Mouse (Mus musculus) heart, adult 2 months (tissue): Measurements from ENCODE around the gene Setd7.

Experiments
- CTCF ChIP-seq: fragments of 200-600 bp; IDR thresholded peaks from 2 replicates; pipeline ENCODE4 v1.8.1; 2022; ENCODE audit warnings: antibody characterized with exemption, mild to moderate bottlenecking, moderate library complexity
- EP300 ChIP-seq: fragments of 200-500 bp; IDR thresholded peaks from 2 replicates; pipeline ENCODE4 v1.6.1; 2011; ENCODE audit warnings: low read depth, low read length, control low read depth; ENCODE audit not compliant: insufficient read depth
- POLR2A ChIP-seq: fragments of 200-500 bp; IDR thresholded peaks from 2 replicates; pipeline ENCODE4 v1.6.1; 2011; ENCODE audit warnings: mild to moderate bottlenecking, low read depth, low read length, control low read depth; ENCODE audit not compliant: insufficient read depth

DNA sequence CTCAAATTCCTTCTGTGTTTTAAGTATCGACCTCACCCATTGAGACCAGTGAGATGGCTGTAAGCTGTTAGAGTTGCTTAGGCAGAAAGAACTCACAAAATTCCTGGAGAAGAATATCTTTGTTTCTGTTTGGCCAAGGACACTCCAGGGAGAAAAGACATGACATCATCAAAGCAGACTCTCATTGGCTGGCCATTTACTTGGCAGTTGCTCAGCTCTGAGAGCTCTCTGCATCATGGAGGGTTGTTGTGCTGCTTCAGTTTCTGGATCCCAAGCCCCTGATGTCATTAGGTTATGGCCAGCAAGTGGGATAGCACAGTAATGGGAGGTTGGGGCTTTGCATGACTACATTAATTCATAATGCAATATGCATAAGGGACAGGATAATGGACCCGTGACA, 35.9 kb upstream of the Setd7 start:
- no peak for TF ChIP-seq CTCF
- TF ChIP-seq POLR2A, result no peak
- TF ChIP-seq EP300, result no peak
